Mouse (Mus musculus) limb, embryonic 11.5 days (tissue): Measurements from ENCODE around the gene Eng. TPM values are rescaled to one million over a fixed set of nuclear protein-coding genes. Genes with fewer than 3 reads are reported as not detected.
A peak's percentile ranks its signal among the peaks of the same experiment; 100 is the strongest.

ENCODE experiments used
- ATAC-seq: fragments of 200-750 bp; cut with Nextera tagmentation; 2 replicates; pipeline ENCODE4 v1.8.0; 2017; ENCODE audit warnings: low read depth; ENCODE audit not compliant: insufficient number of reproducible peaks, low FRiP score, low TSS enrichment
- DNase-seq: peaks from one replicate; pipeline ENCODE4 v3.0.0-alpha.2; 2015; ENCODE audit warnings: low spot score
- H3K27ac ChIP-seq: fragments of 300-500 bp; sonication (generic); replicated peaks from 2 replicates; pipeline ENCODE4 v1.5.1; 2014; ENCODE audit warnings: low read depth, mild to moderate bottlenecking, low read length
- H3K27me3 ChIP-seq: fragments of 300-500 bp; sonication (generic); 2 replicates; pipeline ENCODE4 v1.6.1; 2014; ENCODE audit warnings: mild to moderate bottlenecking, low read length, mixed read lengths; ENCODE audit not compliant: control insufficient read depth, insufficient read depth
- H3K36me3 ChIP-seq: fragments of 300-500 bp; sonication (generic); 2 replicates; pipeline ENCODE4 v1.6.1; 2014; ENCODE audit warnings: mild to moderate bottlenecking, low read length, moderate library complexity, mixed read lengths; ENCODE audit not compliant: control insufficient read depth, insufficient read depth
- H3K4me1 ChIP-seq: fragments of 300-500 bp; sonication (generic); 2 replicates; pipeline ENCODE4 v1.6.1; 2014; ENCODE audit warnings: low read length, mixed read lengths; ENCODE audit not compliant: control insufficient read depth, insufficient read depth
- H3K4me2 ChIP-seq: fragments of 300-500 bp; sonication (generic); 2 replicates; pipeline ENCODE4 v1.6.1; 2014; ENCODE audit warnings: low read depth, mild to moderate bottlenecking, moderate library complexity; ENCODE audit not compliant: severe bottlenecking
- H3K4me3 ChIP-seq: fragments of 300-500 bp; sonication (generic); 2 replicates; pipeline ENCODE4 v1.5.1; 2014; ENCODE audit warnings: low read depth, low read length
- H3K9ac ChIP-seq: fragments of 300-500 bp; sonication (generic); 2 replicates; pipeline ENCODE4 v1.6.1; 2014; ENCODE audit warnings: mild to moderate bottlenecking, low read length
- H3K9me3 ChIP-seq: fragments of 300-500 bp; sonication (generic); 2 replicates; pipeline ENCODE4 v1.6.1; 2016; ENCODE audit warnings: low read length; ENCODE audit not compliant: control insufficient read depth
- WGBS: fragments of 180-500 bp; shearing (Covaris S2); extraction: QIAGEN DNeasy Blood & Tissue Kit; methylation state at CpG from one replicate; pipeline ENCODE4 v1.1.7; 2014; 5-methylcytosine and 5-hydroxymethylcytosine counted together
- polyA plus RNA-seq: library from polyadenylated mRNA; unstranded; fragments of >200 nt; fragmentation: Nextera tagmentation; extraction: Ambion mirVana; gene quantifications from 2 replicates; pipeline ENCODE4 v1.2.1, GENCODE M21; 2014

Gene Eng
- polyA plus RNA-seq, 1 experiment from 2014 or later = 19.3 TPM

- H3K27me3 ChIP-seq = no peaks in the 10 kb centered on the region
- no peaks in the 10 kb centered on the region for H3K9me3 ChIP-seq
- ATAC-seq = no peak
- no peaks in the 10 kb centered on the region for H3K36me3 ChIP-seq
- 37% methylated on average over 5 of the region's 5 CpGs for WGBS
- H3K4me3 ChIP-seq = no peak overlapping the region
- peaks cover 46% of the 10 kb centered on the region for H3K4me1 ChIP-seq
- no peak for DNase-seq
- H3K27ac ChIP-seq = peak overlapping the region; percentile 57
- H3K4me2 ChIP-seq = peak overlapping the region; percentile 37
- H3K9ac ChIP-seq = 0 out of 2 replicates have a peak overlapping the region, but pooled peaks have one; percentile 5
Observed at GRCm38 (mm10) chr2:32625873-32626694, 20.3 kb upstream of the Eng start.

DNA sequence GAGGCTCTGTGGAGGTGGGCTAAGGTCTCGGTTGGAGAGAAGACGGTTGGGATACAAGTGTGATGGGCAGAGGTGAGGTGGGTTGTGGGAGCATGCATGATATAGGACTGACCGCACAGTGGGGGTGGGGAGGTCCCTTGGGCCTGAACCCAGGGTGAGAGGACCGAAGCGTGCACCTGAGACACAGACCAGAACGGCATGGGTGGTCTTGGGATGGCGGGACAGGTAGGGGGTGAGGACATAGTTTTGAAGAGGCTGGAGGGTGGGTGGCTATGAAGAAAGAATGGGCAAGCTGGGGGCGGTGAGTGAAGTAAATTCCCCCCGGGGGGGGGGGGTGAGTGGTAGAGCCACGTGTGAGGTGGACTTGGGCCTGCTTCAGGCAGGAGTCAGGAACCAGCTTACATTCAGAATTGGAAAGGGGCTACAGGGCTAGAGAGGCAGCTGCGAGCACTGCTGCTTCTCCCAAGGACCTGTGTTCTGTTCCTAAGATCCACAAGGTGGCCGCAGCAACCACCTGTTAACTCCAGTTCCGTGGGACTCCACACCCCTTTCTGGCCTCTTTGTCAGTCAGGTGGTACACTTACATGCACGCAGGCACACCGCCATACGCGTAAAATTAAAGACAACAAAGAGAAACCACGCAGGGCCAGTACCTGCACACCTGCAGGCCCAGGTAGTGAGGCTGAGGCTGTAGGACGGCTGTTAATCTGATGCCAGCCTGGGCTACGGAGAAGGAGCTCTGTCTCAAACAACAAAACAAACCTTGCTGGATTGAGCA, 18.9 kb upstream of the Eng start:
- Histone ChIP-seq H3K9me3 (no peaks in the 10 kb centered on the region), H3K27ac (no peak overlapping the region), H3K27me3 (no peaks in the 10 kb centered on the region), H3K4me2 (no peak overlapping the region), H3K9ac (no peak overlapping the region), H3K4me1 (peaks cover 36% of the 10 kb centered on the region), H3K36me3 (no peaks in the 10 kb centered on the region), H3K4me3 (no peak overlapping the region)
- 64% methylated on average over 19 of the region's 20 CpGs for WGBS
- no peak for ATAC-seq
- no peak for DNase-seq

DNA sequence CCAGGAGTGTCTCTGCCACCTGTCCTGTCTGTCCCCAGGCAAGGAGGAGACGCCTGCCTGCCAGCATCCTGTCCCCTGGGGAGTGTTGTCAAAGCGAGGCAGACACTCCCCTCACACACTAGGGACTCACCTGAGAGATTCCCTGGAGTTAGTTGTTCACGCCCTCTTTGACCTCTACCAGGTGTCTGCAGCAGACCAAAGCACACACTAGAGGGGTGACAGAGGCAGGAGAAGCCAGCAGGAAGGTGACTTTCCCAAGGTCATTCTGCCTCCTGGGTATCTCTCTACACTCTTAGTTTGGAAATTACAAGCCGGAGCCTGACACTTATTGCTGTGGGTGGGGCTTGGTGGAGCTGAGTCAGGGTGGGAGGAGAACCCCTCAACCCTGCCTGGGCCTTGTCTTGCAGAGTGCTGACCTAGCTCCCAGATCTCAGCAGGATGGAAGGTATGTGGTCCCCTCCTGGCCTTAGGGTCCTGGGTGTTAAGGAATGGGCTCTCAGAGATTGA, 18.3 kb upstream of the Eng start:
- Histone ChIP-seq H3K4me2 (no peak overlapping the region), H3K27ac (no peak overlapping the region), H3K36me3 (no peaks in the 10 kb centered on the region), H3K4me1 (peaks cover 36% of the 10 kb centered on the region), H3K9me3 (no peaks in the 10 kb centered on the region), H3K4me3 (no peak overlapping the region), H3K27me3 (no peaks in the 10 kb centered on the region), H3K9ac (no peak overlapping the region)
- 54% methylated on average over 4 of the region's 4 CpGs for WGBS
- DNase-seq (no peak), ATAC-seq (no peak)

DNA sequence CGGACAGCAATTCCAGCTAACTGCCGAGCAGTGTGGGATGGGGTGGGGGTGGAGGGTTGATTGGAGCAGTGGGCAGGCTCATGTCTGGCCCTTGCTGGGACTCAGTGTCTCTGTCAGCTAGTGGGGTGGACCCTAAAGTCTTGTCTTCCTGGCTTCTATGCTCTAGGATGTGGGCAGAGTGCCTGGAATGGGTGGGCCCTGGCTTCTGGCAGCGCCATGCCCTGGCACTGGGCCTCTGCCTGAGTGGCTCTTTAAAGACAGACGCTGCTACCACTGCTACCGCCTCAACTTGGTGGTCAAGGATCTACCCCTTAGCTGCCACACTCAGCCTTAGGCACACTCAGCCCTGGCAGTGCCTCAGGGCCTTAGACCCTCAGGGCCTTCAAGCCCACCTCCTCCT, 17.7 kb upstream of the Eng start:
- Histone ChIP-seq H3K27me3 (no peaks in the 10 kb centered on the region), H3K4me1 (peaks cover 36% of the 10 kb centered on the region), H3K4me3 (no peak overlapping the region), H3K9me3 (no peaks in the 10 kb centered on the region), H3K27ac (0 out of 2 replicates have a peak overlapping the region, but pooled peaks have one; percentile 40), H3K4me2 (no peak overlapping the region), H3K36me3 (no peaks in the 10 kb centered on the region), H3K9ac (no peak overlapping the region)
- DNase-seq (no peak), ATAC-seq (no peak)
- WGBS = 33% methylated on average over 5 of the region's 5 CpGs

DNA sequence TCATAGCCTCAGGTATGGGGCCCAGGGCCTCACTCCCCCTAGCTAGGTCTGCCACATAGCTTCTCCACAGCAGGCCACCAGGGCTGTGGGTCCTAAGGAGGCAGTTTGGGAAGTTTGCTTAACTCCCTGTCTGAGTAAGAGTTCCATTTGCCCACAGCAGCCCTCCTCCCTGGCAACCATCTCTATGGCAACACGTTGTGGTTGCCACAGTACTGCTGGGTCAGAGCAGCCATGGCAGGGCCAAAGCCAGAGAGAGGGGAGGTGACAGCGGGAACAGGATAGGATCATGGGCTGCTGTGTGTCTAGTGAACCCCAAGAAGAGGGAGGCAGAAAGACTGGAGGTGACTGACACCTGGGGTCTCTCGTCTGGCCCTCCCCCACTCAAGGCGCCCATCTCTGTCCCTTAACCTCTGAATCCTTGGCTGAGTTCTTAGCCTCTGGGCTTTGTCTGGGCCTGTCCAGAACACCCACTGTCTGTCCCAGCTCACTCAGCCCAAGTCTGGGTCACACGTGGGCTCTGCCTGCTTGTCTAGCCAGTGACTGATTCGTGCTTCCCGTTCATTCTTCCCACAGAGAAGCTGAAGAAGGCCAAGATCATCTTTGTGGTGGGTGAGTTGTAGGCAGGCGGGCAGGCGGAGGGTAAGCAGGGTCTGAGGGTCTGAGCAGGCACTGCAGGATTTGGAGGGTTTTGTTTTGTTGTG, 17.0 kb upstream of the Eng start:
- H3K27ac ChIP-seq = 0 out of 2 replicates have a peak overlapping the region, but pooled peaks have one; percentile 40
- 43% methylated on average over 9 of the region's 9 CpGs for WGBS

GRCm38 (mm10) chr2:32630036-32630435, 16.4 kb upstream of the Eng start:
- Histone ChIP-seq H3K4me3 (no peak overlapping the region), H3K36me3 (no peaks in the 10 kb centered on the region), H3K4me2 (no peak overlapping the region), H3K27ac (no peak overlapping the region), H3K9ac (no peak overlapping the region), H3K27me3 (no peaks in the 10 kb centered on the region), H3K9me3 (no peaks in the 10 kb centered on the region), H3K4me1 (peaks cover 29% of the 10 kb centered on the region)
- WGBS = 84% methylated on average over 9 of the region's 9 CpGs
- DNase-seq (no peak), ATAC-seq (no peak)

More for the DNA sequence above, 17.0 kb upstream of the Eng start:
- Histone ChIP-seq H3K9me3 (no peaks in the 10 kb centered on the region), H3K36me3 (no peaks in the 10 kb centered on the region), H3K4me1 (peaks cover 34% of the 10 kb centered on the region), H3K4me2 (no peak overlapping the region), H3K4me3 (no peak overlapping the region), H3K27me3 (no peaks in the 10 kb centered on the region), H3K9ac (no peak overlapping the region)
- DNase-seq = peak; percentile 82
- no peak for ATAC-seq

DNA sequence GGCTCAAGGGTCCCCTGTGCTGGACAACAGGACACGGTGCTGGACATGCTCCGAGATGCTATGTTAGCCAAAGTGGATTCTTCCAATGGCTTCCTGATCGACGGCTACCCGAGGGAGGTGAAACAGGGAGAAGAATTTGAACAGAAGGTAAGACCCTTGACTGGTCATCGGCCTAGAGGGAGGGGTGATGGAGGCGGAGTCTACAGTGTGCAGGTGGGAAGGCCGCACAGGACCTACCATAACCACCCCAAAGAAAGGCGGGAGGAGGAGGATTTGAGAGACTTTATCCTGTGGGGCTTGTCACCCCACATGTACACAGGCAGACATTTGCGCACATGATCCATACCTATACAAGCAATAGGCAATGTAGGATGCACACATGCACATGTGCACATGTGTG, 15.3 kb upstream of the Eng start:
- ATAC-seq (no peak), DNase-seq (no peak)
- 87% methylated on average over 10 of the region's 10 CpGs for WGBS
- H3K4me1 ChIP-seq = peaks cover 20% of the 10 kb centered on the region
- H3K27me3 ChIP-seq = no peaks in the 10 kb centered on the region
- H3K36me3 ChIP-seq = no peaks in the 10 kb centered on the region
- H3K4me2 ChIP-seq = no peak overlapping the region
- H3K27ac ChIP-seq = no peak overlapping the region
- H3K9me3 ChIP-seq = no peaks in the 10 kb centered on the region
- H3K4me3 ChIP-seq = no peak overlapping the region
- no peak overlapping the region for H3K9ac ChIP-seq

- Histone ChIP-seq H3K4me1 (peaks cover 15% of the 10 kb centered on the region), H3K9ac (no peak overlapping the region), H3K4me3 (no peak overlapping the region), H3K36me3 (no peaks in the 10 kb centered on the region), H3K9me3 (no peaks in the 10 kb centered on the region), H3K27me3 (no peaks in the 10 kb centered on the region), H3K4me2 (no peak overlapping the region), H3K27ac (no peak overlapping the region)
- 54% methylated on average over 7 of the region's 7 CpGs for WGBS
- DNase-seq = peak; percentile 90
- no peak for ATAC-seq
Observed at GRCm38 (mm10) chr2:32631737-32632394, 14.5 kb upstream of the Eng start.
